In the genomic region with DNA sequence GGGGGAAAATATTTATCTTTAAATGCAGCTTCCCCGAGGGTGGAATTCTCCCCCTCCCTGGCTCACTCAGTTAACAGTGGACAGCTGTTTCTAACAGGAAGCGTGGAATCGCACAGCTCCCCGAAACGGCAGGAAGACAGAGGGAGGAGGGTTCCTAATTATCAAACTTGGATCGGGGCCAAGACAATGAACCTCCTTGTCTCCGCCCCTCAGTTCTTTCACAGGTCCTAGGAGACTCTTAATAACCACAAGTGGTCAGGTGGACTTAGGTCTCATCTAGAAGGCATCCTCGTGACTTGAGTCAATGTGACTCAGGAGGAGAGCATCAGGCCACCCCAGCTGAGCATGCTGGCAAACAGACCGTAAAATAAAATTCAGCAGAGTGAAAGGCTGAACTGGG, we compare ENCODE assay signal across 8 mouse cellular contexts. TPM values are rescaled to one million over a fixed set of nuclear protein-coding genes. Genes with fewer than 3 reads are reported as not detected.
DNase-seq lines count a peak whose midpoint lies in the region; ATAC-seq and TF ChIP-seq lines count a peak whose summit lies in the region.

No protein-coding gene starts in this region.

- peak overlapping the region; percentile 48 for H3K9ac ChIP-seq in MEL (ENCODE audit: control insufficient read depth, low read depth, low read length, poor library complexity, severe bottlenecking)
- no peak overlapping the region for H3K9ac ChIP-seq in embryonic facial prominence, embryonic 12.5 days
- 0 out of 2 replicates have a peak overlapping the region, but pooled peaks have one; percentile 16 for H3K9ac ChIP-seq in heart, embryonic 12.5 days
- no peak overlapping the region for H3K9ac ChIP-seq in kidney, embryonic 15.5 days
- H3K9ac ChIP-seq in lung, embryonic 16.5 days (ENCODE audit: low read length): peak overlapping the region; percentile 25; the same call in 1 of the 2 replicates

- TF ChIP-seq EP300 in MEL (IDR thresholded peaks at IDR 0.05; ENCODE audit: low read depth in 1 of 2, low read length in 2 of 2): peak; percentile 59 to 62; a peak in 2 of 4 replicates

- H3K4me3 ChIP-seq in MEL (ENCODE audit: control insufficient read depth in 1 of 2, insufficient read depth in 1 of 2, low read depth in 2 of 2, low read length in 2 of 2): peak overlapping the region; percentile 33 to 40
- no peak overlapping the region for H3K4me3 ChIP-seq in embryonic facial prominence, embryonic 12.5 days
- no peak overlapping the region for H3K4me3 ChIP-seq in heart, embryonic 12.5 days
- H3K4me3 ChIP-seq in kidney, embryonic 15.5 days (replicated peaks): no peak overlapping the region
- H3K4me3 ChIP-seq in lung, embryonic 16.5 days (ENCODE audit: low read length): no peak overlapping the region

- H3K27ac ChIP-seq in MEL (ENCODE audit: control insufficient read depth, low read depth, low read length): peak overlapping the region; percentile 19
- H3K27ac ChIP-seq in embryonic facial prominence, embryonic 12.5 days: peak overlapping the region; percentile 61
- peak overlapping the region; percentile 76 for H3K27ac ChIP-seq in heart, embryonic 12.5 days (ENCODE audit: poor library complexity, severe bottlenecking)
- peak overlapping the region; percentile 72 for H3K27ac ChIP-seq in kidney, embryonic 15.5 days
- H3K27ac ChIP-seq in lung, embryonic 16.5 days (ENCODE audit: low read length): peak overlapping the region; percentile 55

- no peaks in the 10 kb centered on the region for H3K9me3 ChIP-seq in MEL (replicated peaks; ENCODE audit: insufficient read depth, low read length)
- no peaks in the 10 kb centered on the region for H3K9me3 ChIP-seq in embryonic facial prominence, embryonic 12.5 days
- H3K9me3 ChIP-seq in heart, embryonic 12.5 days (replicated peaks): no peaks in the 10 kb centered on the region
- H3K9me3 ChIP-seq in kidney, embryonic 15.5 days (replicated peaks): no peaks in the 10 kb centered on the region
- H3K9me3 ChIP-seq in lung, embryonic 16.5 days (ENCODE audit: control insufficient read depth, low read length): no peaks in the 10 kb centered on the region

- WGBS in embryonic facial prominence, embryonic 12.5 days: 7% methylated on average over 9 of the region's 9 CpGs
- 16% methylated on average over 9 of the region's 9 CpGs for WGBS in heart, embryonic 12.5 days
- WGBS in kidney, embryonic 15.5 days: 2% methylated on average over 9 of the region's 9 CpGs
- WGBS in lung, embryonic 16.5 days: 2% methylated on average over 9 of the region's 9 CpGs

- no peak for TF ChIP-seq RAD21 in MEL (IDR thresholded peaks at IDR 0.05; ENCODE audit: low read depth, low read length)

- H3K27me3 ChIP-seq in MEL (ENCODE audit: control insufficient read depth in 1 of 2, insufficient read depth in 2 of 2, low read length in 2 of 2): no peaks in the 10 kb centered on the region
- H3K27me3 ChIP-seq in embryonic facial prominence, embryonic 12.5 days: no peaks in the 10 kb centered on the region
- no peaks in the 10 kb centered on the region for H3K27me3 ChIP-seq in heart, embryonic 12.5 days (replicated peaks)
- no peaks in the 10 kb centered on the region for H3K27me3 ChIP-seq in kidney, embryonic 15.5 days
- no peaks in the 10 kb centered on the region for H3K27me3 ChIP-seq in lung, embryonic 16.5 days (ENCODE audit: control insufficient read depth, insufficient read depth, low read depth, low read length)
- no peaks in the 10 kb centered on the region; the same call in 1 of the 2 replicates for H3K27me3 ChIP-seq in splenic B cell, adult 2 months (ENCODE audit: control insufficient read depth, insufficient read depth, low read length, poor library complexity, severe bottlenecking)

- 0 out of 4 replicates have a peak, but pooled peaks of 1 of the 2 experiments have one; percentile 19 for TF ChIP-seq POLR2A in MEL (IDR thresholded peaks at IDR 0.05; ENCODE audit: control insufficient read depth in 1 of 2, insufficient read depth in 1 of 2, low read depth in 1 of 2, low read length in 2 of 2, poor library complexity in 1 of 2)

- peak overlapping the region; percentile 22; the same call in 1 of the 2 replicates for H3K4me2 ChIP-seq in embryonic facial prominence, embryonic 12.5 days (replicated peaks)
- H3K4me2 ChIP-seq in heart, embryonic 12.5 days: peak overlapping the region; percentile 31; the same call in 1 of the 2 replicates
- peak overlapping the region; percentile 45 for H3K4me2 ChIP-seq in kidney, embryonic 15.5 days
- H3K4me2 ChIP-seq in lung, embryonic 16.5 days (ENCODE audit: low read depth, low read length): peak overlapping the region; percentile 15

- peaks cover 0 to 7% of the 10 kb centered on the region in 2 experiments; a peak in 2 of 4 replicates for H3K36me3 ChIP-seq in MEL (ENCODE audit: control insufficient read depth in 1 of 2, insufficient read depth in 2 of 2, low read length in 2 of 2)
- no peaks in the 10 kb centered on the region for H3K36me3 ChIP-seq in embryonic facial prominence, embryonic 12.5 days
- no peaks in the 10 kb centered on the region for H3K36me3 ChIP-seq in heart, embryonic 12.5 days
- H3K36me3 ChIP-seq in kidney, embryonic 15.5 days: no peaks in the 10 kb centered on the region
- no peaks in the 10 kb centered on the region for H3K36me3 ChIP-seq in lung, embryonic 16.5 days (ENCODE audit: control insufficient read depth, insufficient read depth, low read length)
- no peaks in the 10 kb centered on the region for H3K36me3 ChIP-seq in splenic B cell, adult 2 months (ENCODE audit: control insufficient read depth, insufficient read depth, low read length, poor library complexity, severe bottlenecking)

- no peaks in the 10 kb centered on the region for H3K79me2 ChIP-seq in MEL (ENCODE audit: control insufficient read depth, insufficient read depth, low read length, poor library complexity)

- DNase-seq in MEL (ENCODE audit: low read depth, low spot score): peak; percentile 89
- peak; percentile 74 for DNase-seq in splenic B cell, adult 2 months (ENCODE audit: low read depth, low spot score)
- DNase-seq in left cerebral cortex, postnatal 25 days (ENCODE audit: low spot score in 2 of 2): no peak
- no peak for DNase-seq in cerebellum, adult 8-10 months

- intact Hi-C loops in left cerebral cortex, postnatal 25 days (cut with DNase I): no loop called here

- no peak for TF ChIP-seq CTCF in MEL (IDR thresholded peaks at IDR 0.05 in 2 of 3, conservative IDR thresholded peaks at IDR 0.05 in 1 of 3; ENCODE audit: control insufficient read depth in 1 of 3, insufficient read depth in 1 of 3, low read depth in 2 of 3, low read length in 3 of 3, poor library complexity in 1 of 3, severe bottlenecking in 1 of 3)

- peaks cover 2 to 14% of the 10 kb centered on the region in 2 experiments; a peak in 3 of 4 replicates for H3K4me1 ChIP-seq in MEL (ENCODE audit: control insufficient read depth in 1 of 2, insufficient read depth in 2 of 2, low read length in 2 of 2)
- H3K4me1 ChIP-seq in embryonic facial prominence, embryonic 12.5 days: peaks cover 32% of the 10 kb centered on the region
- peaks cover 37% of the 10 kb centered on the region for H3K4me1 ChIP-seq in heart, embryonic 12.5 days (replicated peaks)
- H3K4me1 ChIP-seq in kidney, embryonic 15.5 days: peaks cover 42% of the 10 kb centered on the region
- H3K4me1 ChIP-seq in lung, embryonic 16.5 days (replicated peaks; ENCODE audit: control insufficient read depth, insufficient read depth, low read length): peaks cover 19% of the 10 kb centered on the region

- no peak for ATAC-seq in embryonic facial prominence, embryonic 12.5 days (ENCODE audit: insufficient number of reproducible peaks, insufficient read depth, low FRiP score, low TSS enrichment)
- peak; percentile 52 for ATAC-seq in heart, embryonic 12.5 days (ENCODE audit: insufficient number of reproducible peaks, low FRiP score)
- peak; percentile 57; the same call in 1 of the 2 replicates for ATAC-seq in kidney, embryonic 15.5 days (replicated peaks; ENCODE audit: low FRiP score)
- peak; percentile 53 for ATAC-seq in lung, embryonic 16.5 days (ENCODE audit: low read depth)

TF ChIP-seq in MEL, 35 proteins besides CTCF, POLR2A, EP300 and RAD21 (continues in another document):
- TF ChIP-seq ZMIZ1 (IDR thresholded peaks at IDR 0.05; ENCODE audit: low read depth, low read length) (no peak), UBTF (IDR thresholded peaks at IDR 0.05; ENCODE audit: borderline replicate concordance, insufficient read depth, low read depth, low read length) (no peak), POLR2AphosphoS5 (IDR thresholded peaks at IDR 0.05; ENCODE audit: borderline replicate concordance, low read depth, low read length) (no peak), MAX (IDR thresholded peaks at IDR 0.05; ENCODE audit: low read length) (peak; percentile 36; the same call in 1 of the 2 replicates), JUND (IDR thresholded peaks at IDR 0.05; ENCODE audit: low read depth, low read length) (no peak), USF1 (IDR thresholded peaks at IDR 0.05; ENCODE audit: low read depth, low read length) (peak; percentile 63), TCF12 (IDR thresholded peaks at IDR 0.05; ENCODE audit: low read depth, low read length) (peak; percentile 42; the same call in 1 of the 2 replicates), ZKSCAN1 (IDR thresholded peaks at IDR 0.05; ENCODE audit: low read depth, low read length) (no peak), TAL1 (IDR thresholded peaks at IDR 0.05; ENCODE audit: low read length) (peak; percentile 59)

RNA-seq across cellular contexts. Expression of gene Rere, which starts 8.7 kb away (rescaled TPM):
- total RNA-seq in MEL (2012; rRNA removed): 4.1 and 5.8 TPM in 2 replicates
- 10 to 100 TPM in 1 of 2 experiments, not detected in 1; 31.8 TPM for polyA plus RNA-seq in MEL (2012; ENCODE audit: insufficient read depth in 1 of 2, insufficient read length in 2 of 2, low read depth in 1 of 2, low replicate concordance in 2 of 2, missing spikeins in 1 of 2)
- polyA plus RNA-seq in embryonic facial prominence, embryonic 12.5 days (2016; fragmentation: Nextera tagmentation; extraction: Ambion mirVana): 37.7 and 40.7 TPM in 2 replicates
- 29.5 and 37.9 TPM in 2 replicates for polyA plus RNA-seq in heart, embryonic 12.5 days (2016; fragmentation: Nextera tagmentation; extraction: Ambion mirVana)
- polyA plus RNA-seq in kidney, embryonic 15.5 days (2015; fragmentation: Nextera tagmentation; extraction: Ambion mirVana): 35.1 and 36.5 TPM in 2 replicates
- 24.8 and 30.3 TPM in 2 replicates for polyA plus RNA-seq in lung, embryonic 16.5 days (2015; fragmentation: Nextera tagmentation; extraction: Ambion mirVana)
- 100 to 1,000 TPM in 1 of 2 experiments, 10 to 100 TPM in 1; 84.7 to 103 TPM for total RNA-seq in left cerebral cortex, postnatal 25 days (2021)

RNA-seq across cellular contexts. Expression of gene Eno1, which starts 36.2 kb away (rescaled TPM):
- 254 and 516 TPM in 2 replicates for total RNA-seq in MEL (2012; rRNA removed)
- 1,000 to 10,000 TPM in 1 of 2 experiments, 100 to 1,000 TPM in 1; 737 to 5,492 TPM for polyA plus RNA-seq in MEL (2012; ENCODE audit: insufficient read depth in 1 of 2, insufficient read length in 2 of 2, low read depth in 1 of 2, low replicate concordance in 2 of 2, missing spikeins in 1 of 2)
- 1,519 and 1,577 TPM in 2 replicates for polyA plus RNA-seq in embryonic facial prominence, embryonic 12.5 days (2016; fragmentation: Nextera tagmentation; extraction: Ambion mirVana)
- polyA plus RNA-seq in heart, embryonic 12.5 days (2016; fragmentation: Nextera tagmentation; extraction: Ambion mirVana): 2,142 and 2,173 TPM in 2 replicates
- 1,865 and 1,947 TPM in 2 replicates for polyA plus RNA-seq in kidney, embryonic 15.5 days (2015; fragmentation: Nextera tagmentation; extraction: Ambion mirVana)
- polyA plus RNA-seq in lung, embryonic 16.5 days (2015; fragmentation: Nextera tagmentation; extraction: Ambion mirVana): 1,425 and 1,551 TPM in 2 replicates
- total RNA-seq in left cerebral cortex, postnatal 25 days (2021): 100 to 1,000 TPM; 424 to 432 TPM

Comparison
In these comparisons a context has a peak if more than half of its experiments do, and no peak if none do; other contexts are left out.
1. DNase-seq: peak in MEL (single experiment) and splenic B cell, adult 2 months (single experiment); none in left cerebral cortex, postnatal 25 days (0 of 2) and cerebellum, adult 8-10 months (single experiment).
2. H3K27ac ChIP-seq: peak in every context shown above with its lines; median percentile 76 in heart, embryonic 12.5 days; 72 in kidney, embryonic 15.5 days; 61 in embryonic facial prominence, embryonic 12.5 days; 55 in lung, embryonic 16.5 days; 19 in MEL.
3. H3K4me3 ChIP-seq: peak in MEL (2 of 2); none in embryonic facial prominence, embryonic 12.5 days (single experiment), heart, embryonic 12.5 days (single experiment), kidney, embryonic 15.5 days (single experiment) and lung, embryonic 16.5 days (single experiment).
4. H3K9ac ChIP-seq: peak in MEL (single experiment), heart, embryonic 12.5 days (single experiment) and lung, embryonic 16.5 days (single experiment); none in embryonic facial prominence, embryonic 12.5 days (single experiment) and kidney, embryonic 15.5 days (single experiment).
5. Peak in every context shown above with its lines, with median percentiles within 50 percentile points of each other: H3K4me2 ChIP-seq.